Mouse (Mus musculus): ENCODE measurements around the gene Pygl.
"Not testable (repeated sequence)": the region's sequence is repeated elsewhere in the genome, so short reads cannot be mapped to it uniquely, and the experiment has no call there.

Gene Pygl

DNA sequence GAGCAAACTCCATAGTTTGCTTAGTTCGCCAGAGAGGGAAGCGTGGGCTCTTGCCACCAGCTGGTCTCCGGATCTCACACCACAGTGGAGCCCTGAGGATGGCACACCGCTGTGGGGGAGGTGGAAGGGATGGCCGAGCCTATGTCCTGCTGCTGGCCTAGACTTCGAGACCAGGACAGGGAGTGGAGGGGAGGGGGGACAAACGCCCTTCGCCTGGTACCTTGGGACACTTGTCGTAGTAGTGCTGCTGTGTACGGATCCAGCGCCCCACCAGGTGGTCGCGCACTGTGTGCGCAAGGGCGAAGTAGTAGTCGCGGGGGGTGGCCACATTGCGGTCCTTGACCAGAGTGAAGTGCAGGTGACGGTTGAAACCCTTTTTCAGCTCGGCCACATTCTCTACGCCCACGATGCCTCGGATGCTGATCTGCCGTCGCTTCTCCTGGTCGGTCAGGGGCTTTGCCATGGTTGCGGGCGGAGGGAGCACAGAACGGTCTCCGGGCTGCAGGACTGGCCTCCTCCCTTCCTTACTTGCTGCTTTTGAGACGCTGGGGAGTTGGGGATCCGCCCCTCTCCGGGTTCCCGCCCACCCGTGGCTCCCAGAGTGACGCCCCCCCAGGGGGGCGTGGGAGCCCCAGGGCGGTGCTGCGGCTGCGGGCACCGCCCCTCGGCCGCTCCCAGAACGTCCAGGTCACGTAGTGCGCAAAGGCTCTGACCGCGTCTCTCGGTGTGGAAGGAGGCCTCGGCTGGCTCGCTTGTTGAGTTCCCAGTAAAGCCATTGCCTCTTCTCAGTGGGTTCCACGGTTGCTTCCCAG is 4.0 kb downstream of the Pygl start:
- DNase-seq (ENCODE audit: low spot score): peak; percentile 79

DNA sequence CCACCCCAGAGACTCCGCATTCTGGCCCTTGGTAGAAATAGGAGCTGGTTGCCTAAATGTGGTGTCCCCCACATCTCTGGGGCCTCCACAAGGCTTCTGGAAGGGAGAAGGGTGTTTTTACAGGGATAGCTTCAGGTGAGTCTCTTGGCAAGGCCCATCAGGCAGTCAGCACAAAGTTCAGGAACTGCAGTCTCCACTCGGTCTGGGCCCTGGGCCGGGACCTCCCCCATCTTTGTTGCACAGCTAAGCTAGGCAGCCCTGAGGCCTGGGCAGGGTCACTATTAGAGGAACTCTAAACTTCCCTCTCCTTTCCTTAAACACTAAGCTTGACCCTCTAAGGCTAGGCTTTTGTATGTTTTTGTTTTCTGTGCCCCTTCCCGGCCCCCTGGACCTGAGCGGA is 4.6 kb downstream of the Pygl start:
- no peak for DNase-seq (ENCODE audit: low spot score)

DNA sequence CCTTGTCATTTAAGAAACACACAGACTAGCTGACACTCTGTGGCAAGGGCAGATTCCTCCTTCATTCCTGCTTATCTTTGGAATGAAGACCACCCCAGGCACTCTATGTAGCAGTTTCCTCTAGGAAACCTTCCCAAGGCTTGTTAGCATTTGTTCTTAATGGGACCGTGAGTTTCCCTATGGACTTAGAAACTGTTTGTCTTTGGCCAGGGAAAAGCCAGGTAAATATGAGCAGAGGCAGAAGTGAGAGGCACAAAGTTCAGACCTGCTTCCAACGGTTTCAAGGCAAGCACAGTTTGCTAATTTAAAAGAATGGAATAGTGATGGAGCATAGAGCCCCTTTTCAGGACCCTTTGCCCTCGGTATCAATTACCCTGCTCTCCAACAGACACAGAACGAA is 8.0 kb downstream of the Pygl start:
- DNase-seq (ENCODE audit: low spot score): no peak

DNA sequence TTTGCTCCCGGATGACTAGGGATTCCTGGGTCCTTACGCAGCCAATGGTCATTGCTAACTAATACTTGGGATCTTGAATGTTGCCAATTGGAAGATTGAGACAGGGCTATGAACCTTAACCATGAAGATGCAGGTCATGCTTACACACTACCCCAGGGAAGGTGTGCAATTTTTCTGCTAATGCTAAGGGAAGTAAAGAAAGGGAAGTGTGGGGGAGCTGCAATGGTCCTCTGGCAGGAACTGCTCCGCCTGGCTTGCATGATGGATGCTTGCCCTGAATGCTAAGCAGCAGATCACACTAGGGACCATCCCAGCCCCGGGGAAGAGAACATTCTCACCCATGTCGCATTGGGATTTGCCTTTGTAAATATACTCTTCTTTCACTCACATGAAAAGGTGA is 9.9 kb downstream of the Pygl start:
- DNase-seq (ENCODE audit: low spot score): no peak

DNA sequence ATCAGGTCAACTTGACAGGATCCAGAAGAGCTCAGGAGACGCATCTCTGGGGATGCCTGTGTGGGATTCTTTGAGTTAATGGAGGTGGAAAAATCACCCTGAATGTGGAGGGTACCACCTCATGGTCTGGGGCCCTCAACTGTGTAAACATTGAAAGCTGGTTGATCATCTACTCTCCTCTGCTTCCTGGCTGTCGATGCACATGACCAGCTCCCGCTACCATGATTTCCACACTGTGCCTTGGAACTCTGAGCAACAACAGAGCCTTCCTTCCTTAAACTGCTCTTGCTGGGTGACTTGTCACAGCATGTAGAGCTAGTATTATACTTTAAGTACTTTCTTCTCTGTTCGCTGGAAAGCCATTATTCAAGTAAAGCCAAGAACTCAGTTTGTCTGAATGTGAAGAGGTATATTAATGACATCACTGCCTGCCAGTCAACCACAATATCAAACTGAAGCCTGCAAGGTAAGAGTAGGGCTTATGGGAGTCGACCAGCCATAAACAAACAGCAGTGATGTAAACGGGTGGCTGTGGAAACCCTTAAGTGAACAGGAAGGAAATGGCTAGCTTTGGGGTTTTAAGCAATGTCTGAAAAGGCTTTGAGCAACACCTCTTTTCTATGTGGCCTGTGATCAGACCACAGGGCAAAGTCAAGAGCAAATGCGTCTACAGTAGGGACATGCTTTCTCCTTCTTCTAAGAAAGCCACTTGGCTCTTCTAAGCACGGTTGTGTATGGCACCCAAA is 12.3 kb downstream of the Pygl start:
- no peak for DNase-seq (ENCODE audit: low spot score)

DNA sequence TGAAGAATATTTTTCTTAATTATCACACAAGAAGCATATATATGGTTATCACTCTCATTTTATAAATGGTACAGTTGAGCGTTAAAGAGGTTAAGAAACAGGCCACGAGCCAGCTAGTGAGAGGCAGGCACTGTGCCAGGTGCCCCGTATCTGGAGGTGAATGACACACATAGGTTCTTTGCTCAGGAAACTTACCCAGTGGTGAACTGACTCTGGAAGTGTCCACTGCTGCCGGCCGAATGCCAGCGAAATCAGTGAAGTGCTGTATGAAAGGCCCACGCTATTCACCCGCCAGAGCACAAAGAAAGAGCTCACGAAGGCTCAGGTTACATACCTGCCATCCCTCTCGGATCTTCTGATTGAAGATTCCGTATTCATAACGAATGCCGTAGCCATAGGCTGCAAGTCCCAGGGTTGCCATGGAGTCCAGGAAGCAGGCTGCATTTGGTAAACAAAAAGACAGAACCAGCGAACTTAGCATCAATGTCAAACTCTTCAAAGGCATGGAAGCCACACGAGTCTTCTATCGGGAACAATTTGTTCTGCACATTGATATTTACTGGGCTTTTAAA is 15.0 kb downstream of the Pygl start:
- no peak for DNase-seq (ENCODE audit: low spot score)

DNA sequence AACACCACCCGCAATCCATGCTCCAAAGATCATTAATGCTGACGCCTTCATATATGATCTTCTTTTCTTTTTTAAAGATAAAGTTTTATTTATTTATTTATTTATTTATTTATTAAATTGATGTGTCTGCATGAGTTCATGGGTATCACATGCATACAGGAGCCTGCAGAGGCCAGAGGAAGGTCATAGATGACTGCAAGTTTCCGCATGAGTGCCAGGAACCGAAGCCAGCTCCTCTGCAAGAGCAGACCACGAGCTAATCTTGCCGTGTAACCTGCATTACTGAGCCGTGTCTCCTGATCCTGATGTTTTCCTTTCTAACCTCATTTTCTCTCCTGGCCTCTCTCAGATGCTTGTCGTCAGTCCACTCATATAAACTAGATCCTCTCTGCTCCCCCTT is 17.0 kb downstream of the Pygl start:
- no peak for DNase-seq (ENCODE audit: low spot score)

DNA sequence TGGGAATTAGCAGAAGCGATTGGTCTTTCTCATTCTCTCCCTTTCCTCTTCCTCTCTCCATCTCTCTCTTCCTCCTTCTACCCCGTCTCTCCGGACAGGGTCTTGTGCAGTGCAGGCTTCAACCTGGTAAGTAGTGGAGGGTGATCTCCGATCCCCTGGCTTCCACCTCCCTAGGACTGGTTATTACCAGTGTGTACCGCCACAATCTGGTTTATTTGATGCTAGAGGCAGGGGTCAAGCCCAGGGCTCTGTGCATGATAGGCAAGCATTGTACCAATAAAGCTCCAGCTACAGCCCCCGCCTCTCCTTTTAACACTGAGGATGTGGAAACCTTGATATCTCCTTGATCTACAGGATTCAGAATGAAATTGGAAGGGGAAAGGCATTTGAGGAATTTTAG is 17.7 kb downstream of the Pygl start:
- no peak for DNase-seq (ENCODE audit: low spot score)

DNA sequence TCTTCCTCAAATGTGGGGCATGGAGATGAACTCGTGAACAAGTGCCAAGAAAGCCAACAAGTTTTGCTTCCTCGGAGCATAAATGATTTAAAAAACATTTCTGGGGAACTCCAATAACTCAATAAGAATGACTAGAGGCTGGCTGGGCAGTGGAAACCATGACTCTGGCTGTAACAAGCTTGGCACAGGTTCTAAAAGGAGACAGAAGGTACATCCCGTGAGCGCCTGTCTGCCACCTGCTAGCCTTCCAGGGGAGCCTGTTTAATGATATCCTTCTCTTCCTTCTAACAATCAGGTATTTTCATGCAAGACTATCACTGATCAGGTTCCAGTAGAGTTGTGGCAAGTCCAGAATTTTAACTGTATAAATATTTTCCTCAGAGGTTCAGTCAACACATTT is 18.8 kb downstream of the Pygl start:
- DNase-seq (ENCODE audit: low spot score): no peak

DNA sequence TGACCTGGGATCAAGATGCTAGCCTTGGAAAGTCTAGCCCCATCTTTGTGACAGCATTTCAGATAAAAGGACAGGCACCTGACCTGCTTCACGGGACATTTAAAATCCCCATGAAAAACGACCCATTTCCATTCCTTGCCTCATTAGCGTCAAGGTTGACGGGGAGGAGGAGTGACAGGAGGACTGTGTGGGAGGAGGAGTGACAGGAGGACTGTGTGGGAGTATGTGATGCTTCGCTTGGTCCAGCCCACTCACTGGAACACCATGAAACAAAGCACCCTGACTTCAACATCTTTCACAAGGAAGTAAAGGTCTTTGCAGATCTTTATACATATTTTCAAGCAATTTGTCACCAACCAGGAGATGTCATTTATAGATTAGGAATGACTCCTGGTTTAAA is 23.1 kb downstream of the Pygl start:
- no peak for DNase-seq (ENCODE audit: low spot score)

DNA sequence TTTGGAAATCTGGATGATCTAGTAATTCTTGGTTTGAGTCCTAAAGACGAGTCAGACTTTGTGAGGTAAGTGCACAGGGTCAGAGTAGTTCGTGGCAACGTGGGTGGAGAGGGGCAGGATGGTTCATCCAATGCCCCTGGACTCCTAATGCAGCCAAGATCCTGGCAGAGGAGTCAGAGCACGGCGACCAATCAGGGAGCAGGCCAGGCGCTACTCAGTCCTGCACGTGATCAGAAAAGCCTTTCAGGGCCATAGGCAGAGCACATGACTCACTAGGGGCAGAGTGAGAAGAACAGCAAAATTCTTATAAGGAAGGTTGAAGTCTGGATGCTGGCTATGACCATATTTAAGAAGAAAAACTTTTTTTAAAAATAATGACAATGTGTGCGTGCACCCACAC is 26.9 kb downstream of the Pygl start:
- DNase-seq (ENCODE audit: low spot score): no peak

DNA sequence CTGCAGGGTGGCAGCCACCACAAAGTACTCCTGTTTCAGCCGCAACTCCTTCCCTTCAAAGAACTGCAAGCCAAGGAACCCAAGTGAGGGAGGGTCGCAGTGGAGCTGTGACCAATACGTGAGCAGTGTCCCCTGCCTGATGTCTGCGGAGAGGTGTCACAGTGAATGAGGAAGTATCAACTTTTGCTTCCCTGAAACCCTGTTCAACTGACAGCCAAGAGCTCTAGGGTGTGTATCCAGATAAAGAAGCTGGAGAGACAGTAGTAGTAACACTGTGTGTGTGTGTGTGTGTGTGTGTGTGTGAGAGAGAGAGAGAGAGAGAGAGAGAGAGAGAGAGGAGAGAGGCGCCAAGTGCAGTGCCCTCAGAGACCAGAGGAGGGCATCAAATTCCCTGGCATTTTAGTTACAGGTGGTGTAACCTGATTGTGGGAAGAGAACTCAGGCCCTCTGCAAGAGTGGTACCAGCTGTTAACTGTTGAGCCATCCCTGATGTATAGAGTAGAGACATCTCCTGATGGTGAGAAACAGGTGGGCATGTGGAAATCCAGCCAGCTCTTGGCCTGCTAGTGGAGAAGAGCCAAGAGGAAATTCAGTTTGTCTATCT is 29.3 kb downstream of the Pygl start:
- no peak for DNase-seq (ENCODE audit: low spot score)

DNA sequence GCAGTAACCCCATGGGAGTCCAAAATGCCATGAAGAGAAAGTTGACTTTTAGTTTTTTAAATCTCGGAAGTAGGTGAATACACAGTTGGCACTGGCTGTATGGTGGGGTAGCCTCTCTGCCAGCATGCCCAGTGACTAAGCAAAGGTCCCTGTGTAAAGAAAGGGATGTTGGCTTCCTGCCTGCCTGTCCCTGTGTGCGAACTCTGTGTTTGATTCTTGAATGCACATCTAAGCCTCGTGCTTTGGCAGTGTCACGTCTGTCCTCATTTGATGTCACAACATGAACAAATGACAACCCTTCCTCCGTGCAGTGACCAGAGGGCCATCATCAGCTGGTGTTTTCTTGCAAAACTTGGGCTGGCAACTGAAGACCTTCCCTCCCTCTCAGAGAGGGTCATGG is 34.9 kb downstream of the Pygl start:
- no peak for DNase-seq (ENCODE audit: low spot score)

DNA sequence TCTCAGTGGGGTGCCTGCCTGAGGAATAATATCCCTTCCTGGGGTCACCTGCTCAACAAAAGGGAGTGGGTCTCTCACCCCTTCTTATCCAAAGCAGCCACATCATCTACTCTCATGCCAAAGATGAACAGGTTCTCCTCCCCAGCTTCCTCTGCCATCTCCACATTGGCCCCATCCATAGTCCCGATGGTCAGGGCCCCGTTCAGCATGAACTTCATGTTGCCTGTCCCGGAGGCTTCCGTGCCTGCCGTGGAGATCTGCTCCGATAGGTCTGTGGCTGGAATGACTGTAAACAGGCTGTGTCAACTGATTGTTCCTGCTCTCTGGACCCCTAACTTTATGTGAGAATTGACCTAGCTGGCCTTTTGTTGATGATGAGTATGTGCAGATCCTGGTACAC is 35.9 kb downstream of the Pygl start:
- no peak for DNase-seq (ENCODE audit: low spot score)

DNA sequence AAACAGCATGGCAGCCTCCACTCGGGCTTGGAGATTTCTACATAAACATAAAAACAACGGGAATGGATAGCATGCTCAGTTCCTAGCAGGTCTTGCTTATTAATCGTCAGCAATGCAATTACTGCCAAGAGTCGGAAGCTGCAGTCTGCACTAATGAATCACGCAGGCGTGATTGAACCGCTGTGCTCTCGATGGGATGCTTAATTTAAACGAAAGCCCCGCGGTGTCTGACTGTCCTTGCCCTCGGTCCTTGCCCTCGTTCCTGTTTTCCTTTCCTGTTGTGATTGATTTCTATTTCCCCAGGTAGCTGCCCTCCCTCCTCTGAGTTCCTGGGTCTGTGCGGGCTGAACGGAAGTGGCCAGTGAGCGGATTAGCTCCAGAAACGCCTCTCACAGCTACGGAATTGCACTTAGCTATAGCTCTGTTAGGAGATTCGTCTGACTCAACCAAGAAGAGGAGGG is 39.0 kb downstream of the Pygl start:
- DNase-seq (ENCODE audit: low spot score): peak; percentile 43

DNA sequence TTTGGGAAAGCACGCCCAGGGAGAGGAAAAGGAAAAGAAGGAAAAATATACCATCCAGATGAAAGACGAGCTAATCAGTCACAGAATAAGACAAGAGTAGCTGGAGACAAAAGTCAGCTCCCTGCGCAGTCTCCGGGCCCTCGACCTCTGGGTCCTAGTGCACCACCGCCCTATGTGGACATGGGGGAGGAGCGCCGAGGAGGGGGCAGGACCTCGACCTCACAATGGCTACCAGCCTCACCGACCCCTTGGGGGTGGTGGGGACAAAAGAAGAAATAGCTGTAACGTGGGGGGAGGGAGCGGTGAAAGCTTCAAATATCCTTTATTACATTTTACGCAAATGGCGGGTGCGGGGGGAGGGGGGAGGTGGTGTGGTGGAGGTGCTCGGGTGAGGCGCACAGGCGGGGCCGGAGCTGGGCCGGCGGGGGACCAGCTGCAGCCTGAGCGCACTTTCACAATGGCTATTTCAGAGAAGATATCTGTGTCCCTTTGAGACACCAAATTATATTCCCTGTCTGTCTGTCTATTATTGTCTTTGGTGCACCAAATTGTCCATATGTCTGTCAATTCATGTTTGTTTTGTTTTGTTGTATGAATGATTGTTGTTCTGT is 47.0 kb downstream of the Pygl start:
- peak; percentile 5 for DNase-seq (ENCODE audit: low spot score)

DNA sequence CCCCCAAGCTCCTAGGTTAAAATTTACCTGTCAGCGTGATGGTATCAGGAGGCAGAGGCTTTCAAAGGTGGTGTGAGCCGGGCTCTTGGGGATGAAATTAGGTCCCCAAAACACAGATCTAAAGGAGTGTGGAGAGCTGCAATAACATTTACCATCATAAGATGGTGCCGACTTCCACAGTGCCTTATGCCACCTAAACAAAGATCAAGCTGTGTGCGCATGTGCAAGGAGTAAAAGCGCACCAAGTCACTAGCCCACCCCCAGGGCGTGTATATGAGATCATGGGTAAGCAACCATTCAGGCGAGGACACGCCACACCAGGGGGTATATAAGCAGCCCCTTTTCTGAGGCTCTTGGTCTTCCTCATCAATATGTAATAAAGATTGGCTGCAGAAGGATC is 47.8 kb downstream of the Pygl start:
- not testable (repeated sequence) for DNase-seq (ENCODE audit: low spot score)

DNA sequence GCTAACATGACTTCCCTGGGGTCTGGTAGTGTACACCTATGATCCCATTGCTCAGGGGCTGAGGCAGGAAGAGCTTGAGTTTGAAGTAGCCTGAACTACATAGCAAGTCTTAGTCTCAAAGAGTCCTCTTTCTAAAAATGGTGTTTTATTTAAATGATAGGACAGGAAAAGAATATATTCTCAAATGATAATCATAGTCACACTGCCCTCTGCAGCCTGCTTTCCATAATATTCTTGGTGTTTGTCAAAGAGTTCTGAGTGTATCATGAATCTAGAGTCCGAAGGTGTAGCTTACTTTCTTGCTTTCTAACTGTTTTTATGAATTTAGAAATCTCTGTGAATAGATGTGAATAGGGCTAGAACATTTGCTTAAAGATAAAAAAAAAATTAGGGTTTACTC is 61.3 kb downstream of the Pygl start:
- DNase-seq (ENCODE audit: low spot score): no peak

DNA sequence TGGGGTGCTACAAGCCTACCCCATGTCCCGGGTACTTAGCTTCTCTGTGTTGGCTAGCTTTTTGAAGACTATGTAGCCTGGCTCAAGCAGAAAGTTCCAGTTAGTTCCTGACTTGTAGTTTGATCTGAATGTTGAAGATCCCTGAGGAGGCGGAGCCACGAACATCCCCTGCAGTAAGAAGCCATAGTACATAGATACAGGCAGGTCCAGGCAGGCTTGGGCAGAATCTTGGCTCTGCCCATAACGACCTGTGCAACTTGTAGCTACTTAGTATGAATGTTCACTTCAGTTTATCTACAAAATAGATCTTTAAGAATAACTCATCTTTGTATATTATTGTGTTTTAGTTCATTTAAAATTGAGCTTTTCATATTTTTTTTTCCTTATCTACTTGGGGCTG is 63.3 kb downstream of the Pygl start:
- DNase-seq (ENCODE audit: low spot score): no peak

DNA sequence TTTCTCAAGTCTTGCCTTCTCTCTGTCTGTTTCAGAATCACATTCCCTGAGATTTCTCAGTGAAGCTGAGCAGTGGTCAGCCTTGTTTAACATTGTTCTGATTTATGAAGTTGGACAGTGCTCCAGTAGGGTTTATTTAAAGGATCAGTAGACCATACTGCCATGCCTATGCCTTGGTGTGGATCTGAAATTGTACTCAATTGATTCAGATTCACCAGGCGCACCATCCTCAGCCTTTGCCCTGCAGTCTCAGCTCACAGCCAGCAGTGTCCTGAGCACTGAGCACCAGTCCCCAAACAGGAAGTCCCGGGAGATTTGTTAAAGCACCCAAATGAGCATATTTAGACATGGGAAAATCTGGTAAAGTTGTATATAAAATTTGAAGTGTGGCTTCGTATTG is 66.5 kb downstream of the Pygl start:
- DNase-seq (ENCODE audit: low spot score): no peak

DNA sequence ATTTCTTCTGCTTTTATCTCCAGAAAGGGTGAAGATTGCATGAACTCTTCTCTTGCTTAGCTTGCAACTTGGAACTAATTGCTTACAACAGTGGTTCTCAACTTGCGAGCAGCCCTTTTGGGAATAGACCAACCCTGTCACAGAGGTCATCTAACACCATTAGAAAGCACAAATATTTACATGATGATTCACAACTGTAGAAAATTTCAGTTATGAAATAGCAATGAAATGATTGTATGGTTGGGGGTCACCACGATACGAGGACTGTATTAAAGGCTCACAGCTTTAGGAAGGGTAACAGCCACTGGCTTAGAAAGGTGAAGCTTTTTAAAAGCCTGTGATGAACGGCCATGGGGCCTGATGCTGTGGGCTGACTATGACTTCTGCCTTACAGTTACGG is 70.2 kb downstream of the Pygl start:
- DNase-seq (ENCODE audit: low spot score): no peak

DNA sequence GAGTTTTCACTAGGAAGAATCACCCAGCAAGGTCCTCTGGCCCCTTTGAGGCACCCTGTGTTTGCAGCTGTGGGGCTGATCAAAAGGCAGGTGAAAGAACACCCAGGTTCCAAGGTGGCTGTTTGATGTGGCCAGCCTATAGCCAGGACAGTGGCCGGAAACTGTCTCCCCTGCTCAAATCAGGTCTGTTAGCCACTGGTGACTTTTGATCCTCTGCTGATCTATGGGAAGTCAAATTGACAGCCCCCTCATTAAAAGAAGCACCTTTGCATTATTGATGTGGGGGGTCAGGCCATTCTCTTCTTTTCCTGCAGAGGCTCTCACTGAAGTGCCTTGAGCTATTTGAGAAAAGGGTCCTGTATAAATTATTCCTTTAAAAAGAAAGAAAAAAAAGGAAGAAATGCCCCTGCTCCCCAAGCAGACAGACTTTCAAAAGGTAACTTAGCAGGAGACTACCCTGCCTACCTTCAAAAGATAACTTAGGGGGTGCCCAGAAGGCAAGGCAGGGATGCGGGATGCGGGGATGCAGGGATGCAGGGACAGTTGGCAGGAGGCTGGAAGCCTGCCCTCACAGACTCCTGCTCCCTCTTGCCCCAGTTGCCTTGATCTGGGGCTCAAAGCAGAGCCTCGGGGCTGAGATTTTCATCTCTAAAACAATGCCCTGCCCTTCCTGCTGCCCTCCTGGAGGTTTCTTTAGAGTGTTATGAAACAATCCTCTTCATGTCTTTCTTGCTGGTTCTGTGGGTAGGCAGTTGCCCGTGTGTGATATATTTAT is 73.8 kb downstream of the Pygl start:
- DNase-seq (ENCODE audit: low spot score): no peak

All from embryo, embryonic 10.5 days (tissue).